Mouse (Mus musculus): ENCODE results near the gene Gm3286. TPM values are rescaled to one million over a fixed set of nuclear protein-coding genes. Genes with fewer than 3 reads are reported as not detected.
"Not testable (repeated sequence)": the region's sequence is repeated elsewhere in the genome, so short reads cannot be mapped to it uniquely, and the experiment has no call there.

The Gm3286 gene
- total RNA-seq (2015; ENCODE audit: low replicate concordance), result not detected in 2 replicates
- total RNA-seq (2017; ENCODE audit: low replicate concordance), result not detected in 2 replicates

DNA sequence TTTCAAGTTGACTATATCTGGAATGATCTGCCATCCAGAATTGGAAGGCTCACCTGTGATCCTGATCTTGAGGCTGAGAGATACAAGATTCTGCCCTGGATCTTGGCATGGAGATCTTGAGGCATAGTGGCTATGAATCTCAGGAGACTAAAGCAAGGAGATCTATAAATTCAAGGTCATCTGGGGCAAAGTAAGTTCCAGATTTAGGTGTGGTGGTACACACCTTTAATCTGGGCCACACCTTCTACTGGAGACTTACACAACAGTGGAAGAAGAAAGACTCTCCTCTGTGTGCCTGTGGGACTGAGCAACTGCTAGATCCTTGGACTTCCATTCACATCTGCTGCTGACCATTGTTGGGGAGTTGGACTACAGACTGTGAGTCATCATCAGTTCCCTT is at the start of gene Gm3286:
Gene Gm3286 (plus strand): TSS at position 301 of the 400 bp plus-strand sequence.
- ATAC-seq (replicated peaks; ENCODE audit: low FRiP score, poor library complexity, severe bottlenecking), result not testable (repeated sequence)

Other genes starting within 250 kb of the Gm3286 start
- gene Gm10424, start 238.0 kb upstream of the Gm3286 start, total RNA-seq (2015; ENCODE audit: low replicate concordance), result not detected in 2 replicates
- not detected in 2 replicates for gene Gm10424, start 238.0 kb upstream of the Gm3286 start, total RNA-seq (2017; ENCODE audit: low replicate concordance)
- gene Gm3259, start 204.8 kb upstream of the Gm3286 start, total RNA-seq (2015; ENCODE audit: low replicate concordance), result not detected in 2 replicates
- gene Gm3259, start 204.8 kb upstream of the Gm3286 start, total RNA-seq (2017; ENCODE audit: low replicate concordance), result not detected in 2 replicates
- gene D5Ertd577e, start 54.0 kb upstream of the Gm3286 start, total RNA-seq (2015; ENCODE audit: low replicate concordance), result not detected in 2 replicates
- not detected in 2 replicates for gene D5Ertd577e, start 54.0 kb upstream of the Gm3286 start, total RNA-seq (2017; ENCODE audit: low replicate concordance)
- gene Gm7971, start 84.1 kb downstream of the Gm3286 start, total RNA-seq (2015; ENCODE audit: low replicate concordance), result not detected in 2 replicates
- gene Gm7971, start 84.1 kb downstream of the Gm3286 start, total RNA-seq (2017; ENCODE audit: low replicate concordance), result not detected in 2 replicates
- gene Gm7978, start 225.4 kb downstream of the Gm3286 start, total RNA-seq (2015; ENCODE audit: low replicate concordance), result not detected in 2 replicates
- not detected in 2 replicates for gene Gm7978, start 225.4 kb downstream of the Gm3286 start, total RNA-seq (2017; ENCODE audit: low replicate concordance)
- gene Gm7982, start 231.3 kb downstream of the Gm3286 start, total RNA-seq (2015; ENCODE audit: low replicate concordance), result not detected in 2 replicates
- gene Gm7982, start 231.3 kb downstream of the Gm3286 start, total RNA-seq (2017; ENCODE audit: low replicate concordance), result not detected in 2 replicates